Mouse (Mus musculus) C2C12 (cell line): ENCODE results near the gene Hnrnpk.

Experiments
- CEBPB ChIP-seq: IDR thresholded peaks from one replicate; pipeline ENCODE4 v1.6.1; 2011; ENCODE audit warnings: low read depth, mild to moderate bottlenecking, control low read depth, moderate library complexity
- CTCF ChIP-seq: IDR thresholded peaks from one replicate; pipeline ENCODE4 v1.5.1; 2011; ENCODE audit not compliant: control insufficient read depth, insufficient read depth, insufficient read length
- MYOG ChIP-seq: IDR thresholded peaks from one replicate; pipeline ENCODE4 v1.6.1; 2011; ENCODE audit not compliant: control insufficient read depth, insufficient read length; ENCODE audit errors: extremely low read depth

- TF ChIP-seq CTCF (no peak), MYOG (no peak), CEBPB (no peak)
Measured at GRCm38 (mm10) chr13:58359304-58359653, 43.9 kb downstream of the Hnrnpk start.
